23 mouse cellular contexts compared by ENCODE assay signal in genomic region chr6:42980377-42980776, GRCm38 (mm10). TPM values are rescaled to one million over a fixed set of nuclear protein-coding genes. Genes with fewer than 3 reads are reported as not detected.
DNase-seq lines count a peak whose midpoint lies in the region; ATAC-seq lines count a peak whose summit lies in the region.
"Had no signal": no experiment of that assay in that cellular context is flagged by ENCODE, and none has a peak within 500 bp of the region (broad histone marks: within the 10 kb centered on the region; RNA-seq: fewer than 3 reads in every experiment).

No protein-coding gene starts in this region.

- DNase-seq in embryonic facial prominence, embryonic 14.5 days (ENCODE audit: low spot score), result peak; percentile 1
- DNase-seq in embryonic facial prominence, embryonic 10.5 days (ENCODE audit: low spot score), result no peak
- DNase-seq in midbrain, embryonic 10.5 days (ENCODE audit: low spot score), result no peak
- no peak for DNase-seq in frontal cortex, postnatal 14 days (ENCODE audit: low spot score in 2 of 2)
- DNase-seq: adrenal gland, postnatal 14 days; B cell, adult 2 months; cerebellum, adult 2 months; cerebellum, postnatal 10 days; gastrocnemius, postnatal 10 days; heart, adult 18-20 months; heart, postnatal 10 days; heart, postnatal 4 days had no signal

- H3K9ac ChIP-seq in embryonic facial prominence, embryonic 14.5 days (ENCODE audit: low read depth, low read length), result no peak overlapping the region
- no peak overlapping the region for H3K9ac ChIP-seq in midbrain, embryonic 12.5 days (replicated peaks)
- no peak overlapping the region for H3K9ac ChIP-seq in neural tube, embryonic 14.5 days (replicated peaks; ENCODE audit: low read depth, low read length)
- H3K9ac ChIP-seq in neural tube, embryonic 15.5 days (replicated peaks), result no peak overlapping the region
- H3K9ac ChIP-seq: forebrain, embryonic 15.5 days; hindbrain, embryonic 14.5 days had no signal

- no peak overlapping the region for H3K4me2 ChIP-seq in embryonic facial prominence, embryonic 14.5 days (ENCODE audit: low read depth, low read length)
- no peak overlapping the region for H3K4me2 ChIP-seq in midbrain, embryonic 12.5 days (replicated peaks)
- H3K4me2 ChIP-seq in neural tube, embryonic 14.5 days (ENCODE audit: low read depth, low read length), result no peak overlapping the region
- H3K4me2 ChIP-seq in neural tube, embryonic 15.5 days, result no peak overlapping the region
- H3K4me2 ChIP-seq: forebrain, embryonic 15.5 days; hindbrain, embryonic 14.5 days had no signal

- no peaks in the 10 kb centered on the region for H3K27me3 ChIP-seq in embryonic facial prominence, embryonic 14.5 days (replicated peaks; ENCODE audit: control insufficient read depth, insufficient read depth, low read length)
- H3K27me3 ChIP-seq in embryonic facial prominence, embryonic 10.5 days (replicated peaks; ENCODE audit: low read depth, poor library complexity, severe bottlenecking), result no peaks in the 10 kb centered on the region
- no peaks in the 10 kb centered on the region for H3K27me3 ChIP-seq in midbrain, embryonic 12.5 days
- no peaks in the 10 kb centered on the region for H3K27me3 ChIP-seq in midbrain, embryonic 10.5 days (ENCODE audit: low read depth, poor library complexity, severe bottlenecking)
- no peaks in the 10 kb centered on the region for H3K27me3 ChIP-seq in neural tube, embryonic 14.5 days (ENCODE audit: control insufficient read depth, insufficient read depth, low read length)
- H3K27me3 ChIP-seq in neural tube, embryonic 15.5 days (replicated peaks), result no peaks in the 10 kb centered on the region
- H3K27me3 ChIP-seq: forebrain, embryonic 15.5 days had no signal

- no peak overlapping the region for H3K27ac ChIP-seq in embryonic facial prominence, embryonic 14.5 days (replicated peaks; ENCODE audit: low read depth, low read length)
- no peak overlapping the region for H3K27ac ChIP-seq in embryonic facial prominence, embryonic 10.5 days (replicated peaks)
- no peak overlapping the region for H3K27ac ChIP-seq in midbrain, embryonic 12.5 days (replicated peaks)
- H3K27ac ChIP-seq in midbrain, embryonic 10.5 days (replicated peaks), result no peak overlapping the region
- H3K27ac ChIP-seq in neural tube, embryonic 14.5 days (ENCODE audit: low read depth, low read length), result no peak overlapping the region
- no peak overlapping the region for H3K27ac ChIP-seq in neural tube, embryonic 15.5 days (replicated peaks)
- H3K27ac ChIP-seq: forebrain, embryonic 15.5 days; heart, embryonic 10.5 days; hindbrain, embryonic 14.5 days had no signal

- no peak overlapping the region for H3K4me3 ChIP-seq in embryonic facial prominence, embryonic 14.5 days (ENCODE audit: low read depth, low read length)
- H3K4me3 ChIP-seq in embryonic facial prominence, embryonic 10.5 days, result no peak overlapping the region
- no peak overlapping the region for H3K4me3 ChIP-seq in midbrain, embryonic 12.5 days
- H3K4me3 ChIP-seq in midbrain, embryonic 10.5 days, result no peak overlapping the region
- H3K4me3 ChIP-seq in neural tube, embryonic 14.5 days (ENCODE audit: low read depth, low read length), result no peak overlapping the region
- no peak overlapping the region for H3K4me3 ChIP-seq in neural tube, embryonic 15.5 days (replicated peaks)
- H3K4me3 ChIP-seq: forebrain, embryonic 15.5 days; heart, embryonic 10.5 days had no signal

- H3K36me3 ChIP-seq in embryonic facial prominence, embryonic 14.5 days (ENCODE audit: control insufficient read depth, insufficient read depth, low read length), result no peaks in the 10 kb centered on the region
- no peaks in the 10 kb centered on the region for H3K36me3 ChIP-seq in embryonic facial prominence, embryonic 10.5 days (replicated peaks)
- H3K36me3 ChIP-seq in midbrain, embryonic 12.5 days, result no peaks in the 10 kb centered on the region
- H3K36me3 ChIP-seq in midbrain, embryonic 10.5 days, result no peaks in the 10 kb centered on the region
- no peaks in the 10 kb centered on the region for H3K36me3 ChIP-seq in neural tube, embryonic 14.5 days (ENCODE audit: control insufficient read depth, insufficient read depth, low read length)
- no peaks in the 10 kb centered on the region for H3K36me3 ChIP-seq in neural tube, embryonic 15.5 days
- H3K36me3 ChIP-seq: forebrain, embryonic 15.5 days; heart, embryonic 10.5 days had no signal

- ATAC-seq in embryonic facial prominence, embryonic 14.5 days (ENCODE audit: low read depth), result no peak; the same call in 1 of the 2 replicates
- ATAC-seq in midbrain, embryonic 12.5 days (ENCODE audit: low FRiP score, low read depth), result peak; percentile 78; the same call in 1 of the 2 replicates
- ATAC-seq in neural tube, embryonic 14.5 days (ENCODE audit: low read depth), result peak; percentile 73; the same call in 1 of the 2 replicates
- ATAC-seq in neural tube, embryonic 15.5 days (ENCODE audit: low FRiP score), result no peak
- ATAC-seq: CD4-positive, CD25-positive, alpha-beta regulatory T cell, adult 4 months; forebrain, embryonic 15.5 days; inflammation-experienced regulatory T-cells, adult 6 months had no signal

- no peaks in the 10 kb centered on the region for H3K9me3 ChIP-seq in embryonic facial prominence, embryonic 14.5 days (ENCODE audit: control insufficient read depth, low read length)
- no peaks in the 10 kb centered on the region for H3K9me3 ChIP-seq in embryonic facial prominence, embryonic 10.5 days
- H3K9me3 ChIP-seq in midbrain, embryonic 12.5 days, result no peaks in the 10 kb centered on the region
- no peaks in the 10 kb centered on the region; the same call in 1 of the 2 replicates for H3K9me3 ChIP-seq in midbrain, embryonic 10.5 days (replicated peaks)
- no peaks in the 10 kb centered on the region for H3K9me3 ChIP-seq in neural tube, embryonic 14.5 days (ENCODE audit: control insufficient read depth, low read length)
- H3K9me3 ChIP-seq in neural tube, embryonic 15.5 days (replicated peaks), result no peaks in the 10 kb centered on the region
- H3K9me3 ChIP-seq: forebrain, embryonic 15.5 days; heart, embryonic 10.5 days had no signal

- no peaks in the 10 kb centered on the region for H3K4me1 ChIP-seq in embryonic facial prominence, embryonic 14.5 days (ENCODE audit: control insufficient read depth, insufficient read depth, low read length)
- no peaks in the 10 kb centered on the region for H3K4me1 ChIP-seq in embryonic facial prominence, embryonic 10.5 days
- H3K4me1 ChIP-seq in midbrain, embryonic 12.5 days, result no peaks in the 10 kb centered on the region
- H3K4me1 ChIP-seq in midbrain, embryonic 10.5 days, result no peaks in the 10 kb centered on the region
- no peaks in the 10 kb centered on the region for H3K4me1 ChIP-seq in neural tube, embryonic 14.5 days (ENCODE audit: control insufficient read depth, insufficient read depth, low read length)
- H3K4me1 ChIP-seq in neural tube, embryonic 15.5 days, result no peaks in the 10 kb centered on the region
- H3K4me1 ChIP-seq: forebrain, embryonic 15.5 days; heart, embryonic 10.5 days had no signal

RNA-seq across cellular contexts. Expression of gene Olfr444, which starts 31.5 kb away (rescaled TPM):
- polyA plus RNA-seq in embryonic facial prominence, embryonic 14.5 days (2014; fragmentation: Nextera tagmentation; extraction: Ambion mirVana), result 0.11 TPM in 1 of 2 replicates, not detected in the other
- polyA plus RNA-seq in embryonic facial prominence, embryonic 10.5 days (2016; fragmentation: Nextera tagmentation; extraction: Ambion mirVana), result not detected in 2 replicates
- not detected in 2 replicates for polyA plus RNA-seq in midbrain, embryonic 12.5 days (2016; fragmentation: Nextera tagmentation; extraction: Ambion mirVana)
- polyA plus RNA-seq in midbrain, embryonic 10.5 days (2016; fragmentation: Nextera tagmentation; extraction: Ambion mirVana), result not detected in 2 replicates
- polyA plus RNA-seq in neural tube, embryonic 14.5 days (2014; fragmentation: Nextera tagmentation; extraction: Ambion mirVana), result not detected in 2 replicates
- polyA plus RNA-seq in neural tube, embryonic 15.5 days (2015; fragmentation: Nextera tagmentation; extraction: Ambion mirVana), result not detected in 2 replicates
- polyA plus RNA-seq: CD4-positive, CD25-positive, alpha-beta regulatory T cell, adult 4 months; cerebellum, adult 2 months; embryonic facial prominence, embryonic 11.5 days; forebrain, embryonic 11.5 days; forebrain, embryonic 15.5 days; heart, embryonic 10.5 days; heart, embryonic 14.5 days; hindbrain, embryonic 14.5 days; inflammation-experienced regulatory T-cells, adult 6 months had no signal

RNA-seq across cellular contexts. Expression of gene Olfr446, which starts 59.2 kb away (rescaled TPM):
- 0.07 and 0.14 TPM in 2 replicates for polyA plus RNA-seq in embryonic facial prominence, embryonic 14.5 days (2014; fragmentation: Nextera tagmentation; extraction: Ambion mirVana)
- not detected in 2 replicates for polyA plus RNA-seq in embryonic facial prominence, embryonic 10.5 days (2016; fragmentation: Nextera tagmentation; extraction: Ambion mirVana)
- not detected in 2 replicates for polyA plus RNA-seq in midbrain, embryonic 12.5 days (2016; fragmentation: Nextera tagmentation; extraction: Ambion mirVana)
- not detected in 2 replicates for polyA plus RNA-seq in midbrain, embryonic 10.5 days (2016; fragmentation: Nextera tagmentation; extraction: Ambion mirVana)
- polyA plus RNA-seq in neural tube, embryonic 14.5 days (2014; fragmentation: Nextera tagmentation; extraction: Ambion mirVana), result not detected in 2 replicates
- polyA plus RNA-seq in neural tube, embryonic 15.5 days (2015; fragmentation: Nextera tagmentation; extraction: Ambion mirVana), result not detected in 2 replicates
- polyA plus RNA-seq: CD4-positive, CD25-positive, alpha-beta regulatory T cell, adult 4 months; cerebellum, adult 2 months; embryonic facial prominence, embryonic 11.5 days; forebrain, embryonic 11.5 days; forebrain, embryonic 15.5 days; heart, embryonic 10.5 days; heart, embryonic 14.5 days; hindbrain, embryonic 14.5 days; inflammation-experienced regulatory T-cells, adult 6 months had no signal

Comparison
In these comparisons a context has a peak if more than half of its experiments do, and no peak if none do; other contexts are left out.
1. ATAC-seq: peak in midbrain, embryonic 12.5 days (single experiment) and neural tube, embryonic 14.5 days (single experiment); none in embryonic facial prominence, embryonic 14.5 days (single experiment) and neural tube, embryonic 15.5 days (single experiment).